Mouse (Mus musculus) cerebellum, adult 2 months (tissue): ENCODE results near the gene Syn2. TPM values are rescaled to one million over a fixed set of nuclear protein-coding genes. Genes with fewer than 3 reads are reported as not detected.
A peak's percentile ranks its signal among the peaks of the same experiment; 100 is the strongest.
"Not testable (repeated sequence)": the region's sequence is repeated elsewhere in the genome, so short reads cannot be mapped to it uniquely, and the experiment has no call there.

Source experiments
- DNase-seq, 2 experiments: peaks; one replicate each; pipeline ENCODE4 v3.0.0; 2021
- H3K27ac ChIP-seq: fragments of 200-500 bp; 2 replicates; pipeline ENCODE4 v1.5.1; 2012; ENCODE audit warnings: low read length, control low read depth, inconsistent platforms; ENCODE audit not compliant: insufficient read depth
- H3K27me3 ChIP-seq: fragments of 200-500 bp; 2 replicates; pipeline ENCODE4 v1.6.1; 2012; ENCODE audit warnings: inconsistent platforms, mild to moderate bottlenecking, low read length, moderate library complexity; ENCODE audit not compliant: control insufficient read depth, insufficient read depth
- H3K4me1 ChIP-seq: fragments of 200-500 bp; 2 replicates; pipeline ENCODE4 v1.6.1; 2011; ENCODE audit warnings: low read length; ENCODE audit not compliant: control insufficient read depth, insufficient read depth
- H3K4me3 ChIP-seq: fragments of 200-500 bp; replicated peaks from 2 replicates; pipeline ENCODE3; 2011; ENCODE audit warnings: mild to moderate bottlenecking, low read depth, low read length, control low read depth; ENCODE audit not compliant: insufficient read depth
- CTCF ChIP-seq: fragments of 200-500 bp; IDR thresholded peaks from 2 replicates; pipeline ENCODE4 v1.5.1; 2011; ENCODE audit warnings: low read depth, mild to moderate bottlenecking, control low read depth, low read length, moderate library complexity, borderline replicate concordance; ENCODE audit not compliant: insufficient read depth
- POLR2A ChIP-seq: fragments of 200-500 bp; IDR thresholded peaks from 2 replicates; pipeline ENCODE4 v1.6.1; 2011; ENCODE audit warnings: low read length, control low read depth, borderline replicate concordance; ENCODE audit not compliant: insufficient read depth
- WGBS: fragments of 180-500 bp; shearing (Covaris S2); methylation state at CpG from one replicate; pipeline ENCODE4 v1.1.7; 2018; 5-methylcytosine and 5-hydroxymethylcytosine counted together
- polyA plus RNA-seq: library from polyadenylated mRNA; depleted of rRNA; stranded (reverse); fragments of >200 nt; gene quantifications from 2 replicates; pipeline ENCODE4 v1.2.3, GENCODE M21; 2012

Syn2 gene
- polyA plus RNA-seq, 1 experiment, result 272 TPM

DNA sequence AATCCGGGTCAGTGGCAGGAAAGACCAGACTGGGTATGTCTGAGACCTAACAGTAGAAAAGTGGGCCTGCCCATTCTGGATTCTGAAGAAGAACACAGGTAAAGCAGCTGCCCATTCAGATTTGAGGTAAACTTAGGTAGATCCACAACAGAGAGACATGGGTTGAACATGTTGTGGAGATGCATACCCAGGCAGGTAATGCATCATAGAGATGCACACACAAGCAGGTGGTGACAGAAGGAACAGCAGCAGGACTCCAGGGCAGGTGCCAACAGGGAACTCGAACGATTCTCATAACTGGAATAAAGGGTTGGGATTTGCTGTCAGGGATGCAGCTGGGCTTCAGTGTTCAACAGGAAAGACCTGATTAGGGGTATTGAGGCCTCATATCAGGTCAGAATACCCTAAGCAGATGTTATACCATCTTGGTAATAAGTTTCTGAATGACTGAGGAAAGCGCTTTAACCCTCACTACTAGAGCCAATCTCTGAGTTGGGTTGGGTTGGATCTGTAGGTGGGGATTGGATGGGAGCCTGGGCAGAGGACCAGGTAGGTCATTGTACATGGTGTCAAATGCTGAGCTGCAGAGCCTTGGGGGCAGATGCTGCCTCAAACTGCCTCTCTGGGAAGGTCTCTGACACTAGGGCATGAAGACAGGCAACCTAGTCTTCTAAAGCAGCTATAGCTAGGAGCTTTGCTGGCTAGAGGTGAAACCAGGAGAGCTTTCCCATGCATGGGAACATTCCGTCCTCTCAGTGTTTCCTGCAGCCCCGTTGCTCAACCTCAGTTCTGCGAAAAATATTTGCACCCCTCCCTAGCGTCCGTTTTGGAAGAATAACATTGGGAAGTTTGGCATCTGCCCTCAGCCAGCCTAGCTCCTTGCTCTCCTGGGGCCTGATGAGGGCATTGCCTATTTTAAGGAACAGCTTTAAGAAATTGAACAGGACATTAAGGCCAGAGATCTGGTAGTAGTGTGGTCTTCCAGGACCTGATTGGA, 103.6 kb downstream of the Syn2 start:
- Histone ChIP-seq H3K27me3 (no peaks in the 10 kb centered on the region), H3K4me3 (no peak overlapping the region), H3K4me1 (peaks cover 59% of the 10 kb centered on the region), H3K27ac (peak overlapping the region; percentile 99)
- WGBS, result 10% methylated on average over 9 of the region's 9 CpGs
- TF ChIP-seq POLR2A, result no peak
- DNase-seq, result peak; percentile 96 to 97

DNA sequence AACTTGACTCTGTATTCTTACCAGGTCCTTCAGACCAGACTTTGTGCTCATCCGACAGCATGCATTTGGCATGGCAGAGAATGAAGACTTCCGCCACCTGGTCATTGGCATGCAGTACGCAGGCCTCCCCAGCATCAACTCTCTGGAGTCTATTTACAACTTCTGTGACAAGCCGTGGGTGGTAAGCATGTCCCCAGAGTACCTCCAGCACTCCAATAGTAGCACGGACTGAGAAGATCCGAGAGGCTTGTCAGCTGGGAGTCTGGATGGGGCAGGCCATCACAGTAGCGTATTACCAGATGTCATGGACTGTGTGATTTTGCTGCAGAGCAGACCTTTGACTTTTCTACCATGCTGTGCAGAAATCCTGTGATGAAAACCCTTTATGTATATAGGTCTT, 104.6 kb downstream of the Syn2 start:
- DNase-seq, result peak; percentile 51 to 56
- WGBS, result 17% methylated on average over 7 of the region's 7 CpGs
- TF ChIP-seq POLR2A (no peak), CTCF (no peak)

DNA sequence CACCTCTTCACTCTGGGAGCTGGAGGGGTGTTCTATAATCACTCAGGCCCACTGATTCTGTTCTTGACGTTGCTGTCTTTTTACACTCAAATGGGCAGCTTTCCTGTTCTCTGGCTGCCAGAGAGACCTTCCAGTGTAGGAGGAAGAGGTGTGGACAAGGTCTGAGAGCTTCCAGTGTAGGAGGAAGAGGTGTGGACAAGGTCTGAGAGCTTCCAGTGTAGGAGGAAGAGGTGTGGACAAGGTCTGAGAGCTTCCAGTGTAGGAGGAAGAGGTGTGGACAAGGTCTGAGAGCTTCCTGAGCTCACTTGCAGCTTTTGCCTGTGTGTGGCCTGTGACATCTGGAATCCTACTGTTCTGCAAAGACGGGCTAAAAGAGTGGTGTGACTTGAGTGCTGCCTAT, 105.7 kb downstream of the Syn2 start:
- H3K4me3 ChIP-seq, H3K27me3 ChIP-seq: not testable (repeated sequence)
- peaks cover 70% of the 10 kb centered on the region for H3K4me1 ChIP-seq
- peak overlapping the region; percentile 17 for H3K27ac ChIP-seq
- whole genome bisulfite sequencing, result 35% methylated on average over 2 of the region's 2 CpGs
- peak in 1 of 2 experiments; percentile 23 for DNase-seq

More for the DNA sequence above, 104.6 kb downstream of the Syn2 start:
- H3K4me3 ChIP-seq, result no peak overlapping the region
- H3K27ac ChIP-seq, result peak overlapping the region; percentile 99
- peaks cover 65% of the 10 kb centered on the region for H3K4me1 ChIP-seq
- H3K27me3 ChIP-seq, result no peaks in the 10 kb centered on the region

DNA sequence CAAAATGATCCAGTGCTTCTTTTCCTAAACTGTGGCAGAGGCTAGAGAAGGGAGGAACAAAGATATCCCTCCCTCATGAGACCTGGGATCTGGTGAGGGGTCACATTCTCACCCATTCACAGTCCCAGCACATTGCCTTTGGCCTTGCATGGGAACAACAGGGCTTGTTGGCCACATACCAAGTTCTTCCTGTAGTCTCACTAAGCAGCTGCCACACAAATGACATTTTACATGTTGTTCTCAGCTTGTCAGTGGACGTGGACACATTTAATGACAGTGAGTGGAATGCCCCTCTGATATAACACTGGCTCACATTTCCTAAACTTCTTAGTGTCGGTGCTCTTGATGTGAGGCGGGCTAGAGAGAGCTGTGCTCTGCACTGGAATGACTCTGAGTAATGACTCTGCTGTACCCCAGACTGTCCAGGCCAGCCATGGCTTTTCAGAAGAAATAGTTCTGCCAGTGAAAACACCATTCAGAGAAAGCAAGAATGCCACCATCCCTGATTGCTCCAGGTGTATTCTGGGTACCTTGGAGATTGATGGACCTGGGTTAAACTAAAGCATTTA, 106.5 kb downstream of the Syn2 start:
- Histone ChIP-seq H3K4me3 (no peak overlapping the region), H3K4me1 (peaks cover 72% of the 10 kb centered on the region), H3K27me3 (no peaks in the 10 kb centered on the region), H3K27ac (peak overlapping the region; percentile 62)
- 63% methylated on average over 3 of the region's 3 CpGs for WGBS
- DNase-seq, result peak in 1 of 2 experiments; percentile 32
- TF ChIP-seq CTCF (no peak), POLR2A (no peak)

DNA sequence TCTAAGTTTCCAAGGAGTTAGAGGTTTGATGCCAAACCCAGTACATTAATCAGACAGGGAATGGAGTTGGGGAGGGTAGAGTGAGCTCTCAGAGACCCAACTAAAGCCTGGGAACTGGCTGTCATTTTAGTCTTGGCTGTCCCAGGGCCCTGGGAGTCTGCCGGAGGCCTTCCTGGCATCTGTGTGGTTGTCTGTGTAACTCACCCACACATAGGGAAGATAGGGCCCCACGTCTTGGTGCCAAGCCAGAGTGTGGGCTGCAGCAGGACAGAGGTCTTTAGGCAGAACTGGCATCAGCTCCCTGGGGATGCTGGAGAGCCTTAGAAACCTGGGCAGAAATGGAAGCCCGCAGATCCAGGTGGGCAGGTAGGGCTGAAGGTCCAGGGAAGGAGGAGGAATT, 107.2 kb downstream of the Syn2 start:
- Histone ChIP-seq H3K27ac (peak overlapping the region; percentile 33; the same call in 1 of the 2 replicates), H3K4me1 (peaks cover 74% of the 10 kb centered on the region), H3K27me3 (no peaks in the 10 kb centered on the region), H3K4me3 (no peak overlapping the region)
- TF ChIP-seq POLR2A (no peak), CTCF (no peak)
- DNase-seq, result peak in 1 of 2 experiments; percentile 38
- 34% methylated on average over 3 of the region's 3 CpGs for WGBS

DNA sequence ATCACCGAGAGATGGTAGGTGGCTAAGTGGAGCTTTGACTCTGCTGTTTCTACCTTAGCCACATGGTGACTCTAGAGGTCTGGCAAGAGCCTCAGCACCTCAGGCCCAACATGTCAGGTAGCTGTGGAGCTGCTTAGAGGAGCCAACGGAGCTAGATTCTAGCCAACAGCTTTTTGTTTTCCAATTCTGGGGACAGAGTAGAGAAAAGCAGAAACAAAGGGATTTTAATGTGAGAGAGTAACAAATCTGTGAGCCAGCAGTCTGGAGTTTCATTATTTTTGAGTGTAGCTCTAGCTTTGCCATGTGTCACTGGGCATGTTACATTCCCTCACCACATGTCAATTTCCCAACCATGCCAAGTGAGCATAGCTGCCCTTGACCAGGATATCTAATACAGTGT, 109.5 kb downstream of the Syn2 start:
- TF ChIP-seq POLR2A, result no peak
- peak; percentile 35; the same call in 1 of the 2 replicates for TF ChIP-seq CTCF
- WGBS, result 12% methylated on average over 2 of the region's 2 CpGs
- H3K4me1 ChIP-seq, result peaks cover 57% of the 10 kb centered on the region
- DNase-seq, result peak; percentile 63 to 81
- H3K27ac ChIP-seq, result peak overlapping the region; percentile 63
- no peaks in the 10 kb centered on the region for H3K27me3 ChIP-seq
- no peak overlapping the region for H3K4me3 ChIP-seq

DNA sequence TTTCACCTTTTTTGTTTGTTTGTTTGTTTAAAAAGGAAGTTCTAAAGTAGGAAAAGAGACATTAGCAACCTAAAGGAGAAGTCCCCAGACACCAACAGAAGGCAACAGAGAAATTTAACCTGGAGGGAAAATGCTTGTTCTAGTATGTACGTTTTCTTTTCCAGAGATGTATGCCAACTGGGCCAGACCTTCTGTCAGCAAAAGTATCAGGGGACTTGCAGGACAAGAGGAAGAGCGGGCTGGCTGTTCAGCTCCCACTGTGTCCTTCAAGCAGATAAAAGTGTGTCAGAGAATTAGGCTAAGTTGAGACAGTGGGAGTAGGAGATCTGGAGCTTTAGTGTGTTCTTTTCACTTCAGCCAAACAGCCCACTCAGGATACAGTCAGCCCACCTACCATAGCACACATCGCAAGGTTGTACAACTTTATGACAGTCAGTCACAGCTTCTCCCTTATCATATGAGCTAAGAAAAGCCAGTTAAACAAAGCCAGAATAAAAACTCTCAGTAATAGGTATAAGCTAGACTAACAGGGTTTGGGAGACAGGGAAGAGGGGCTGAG, 110.9 kb downstream of the Syn2 start:
- WGBS, result 39% methylated on average over 3 of the region's 3 CpGs
- peak in 1 of 2 experiments; percentile 75 for DNase-seq
- TF ChIP-seq POLR2A, result no peak
- no peak for TF ChIP-seq CTCF

More for the DNA sequence above, 110.9 kb downstream of the Syn2 start:
- Histone ChIP-seq H3K27ac (peak overlapping the region; percentile 18; the same call in 1 of the 2 replicates), H3K4me3 (no peak overlapping the region), H3K27me3 (no peaks in the 10 kb centered on the region), H3K4me1 (peaks cover 47% of the 10 kb centered on the region)
